Mouse (Mus musculus) embryonic facial prominence, embryonic 10.5 days (tissue): ENCODE data around the gene Tnr. TPM values are rescaled to one million over a fixed set of nuclear protein-coding genes. Genes with fewer than 3 reads are reported as not detected.

Experiments
- DNase-seq: peaks from one replicate; pipeline ENCODE4 v3.0.0-alpha.2; 2017; ENCODE audit warnings: low spot score
- H3K27ac ChIP-seq: fragments of 300-500 bp; sonication (generic); replicated peaks from 2 replicates; pipeline ENCODE4 v1.5.1; 2016; ENCODE audit warnings: mild to moderate bottlenecking
- H3K27me3 ChIP-seq: fragments of 300-500 bp; sonication (generic); replicated peaks from 2 replicates; pipeline ENCODE4 v1.6.1; 2016; ENCODE audit warnings: low read depth, mild to moderate bottlenecking; ENCODE audit not compliant: poor library complexity, severe bottlenecking
- H3K36me3 ChIP-seq: fragments of 300-500 bp; sonication (generic); replicated peaks from 2 replicates; pipeline ENCODE4 v1.6.1; 2016; ENCODE audit warnings: mild to moderate bottlenecking, moderate library complexity
- H3K4me1 ChIP-seq: fragments of 300-500 bp; sonication (generic); 2 replicates; pipeline ENCODE4 v1.6.1; 2016
- H3K4me3 ChIP-seq: fragments of 300-500 bp; sonication (generic); 2 replicates; pipeline ENCODE4 v1.5.1; 2016; ENCODE audit warnings: mild to moderate bottlenecking, moderate library complexity
- H3K9me3 ChIP-seq: fragments of 300-500 bp; sonication (generic); 2 replicates; pipeline ENCODE4 v1.6.1; 2016; ENCODE audit warnings: mild to moderate bottlenecking
- WGBS: fragments of 180-500 bp; shearing (Covaris S2); methylation state at CpG from one replicate; pipeline ENCODE4 v1.1.7; 2016; 5-methylcytosine and 5-hydroxymethylcytosine counted together
- polyA plus RNA-seq: library from polyadenylated mRNA; unstranded; fragments of >200 nt; fragmentation: Nextera tagmentation; extraction: Ambion mirVana; gene quantifications from 2 replicates; pipeline ENCODE4 v1.2.1, GENCODE M21; 2016

Tnr gene
- polyA plus RNA-seq, 1 experiment from 2014 or later, result 0.19 TPM

DNA sequence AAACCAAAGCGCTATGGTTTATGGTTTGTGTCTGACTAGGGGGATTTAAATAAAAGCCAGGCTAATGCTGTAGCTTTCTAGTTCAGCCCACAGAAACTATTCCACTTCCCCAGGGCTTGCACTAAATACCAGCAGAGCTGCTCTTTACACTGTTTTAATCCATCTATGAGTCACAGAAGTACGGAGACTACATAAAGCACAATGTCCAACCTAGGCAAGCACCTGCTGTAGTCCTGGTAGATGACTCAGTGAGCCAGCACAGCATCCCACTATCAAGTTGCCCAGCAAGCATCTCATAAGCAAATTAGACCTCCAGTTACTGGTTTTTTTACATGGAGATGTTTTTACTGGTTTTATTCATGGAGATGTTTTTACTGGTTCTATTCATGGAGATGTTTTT is 305.0 kb downstream of the Tnr start:
- Histone ChIP-seq H3K27ac (no peak overlapping the region), H3K9me3 (no peaks in the 10 kb centered on the region), H3K4me3 (no peak overlapping the region), H3K27me3 (no peaks in the 10 kb centered on the region), H3K36me3 (no peaks in the 10 kb centered on the region), H3K4me1 (no peaks in the 10 kb centered on the region)
- no peak for DNase-seq
- 93% methylated on average over 2 of the region's 2 CpGs for WGBS

DNA sequence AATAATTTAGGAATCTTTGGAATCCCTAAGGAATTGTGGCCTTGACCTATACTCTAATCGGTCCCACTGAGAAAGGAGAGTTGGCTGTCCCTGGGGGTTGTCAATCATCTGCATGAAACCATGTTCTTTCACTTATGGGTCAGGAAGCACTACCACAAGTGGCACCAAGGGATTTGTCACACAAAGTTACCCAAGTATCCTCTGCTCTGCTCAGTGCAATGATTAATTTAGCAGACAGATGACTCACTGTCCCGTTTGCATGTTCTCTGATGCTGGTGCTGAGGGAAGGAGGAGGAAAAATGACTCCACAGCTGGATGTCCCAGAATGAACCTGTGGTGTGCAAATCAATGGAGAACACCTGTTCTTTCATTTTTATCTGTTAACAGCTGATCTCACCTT is 309.6 kb downstream of the Tnr start:
- Histone ChIP-seq H3K4me1 (peaks cover 3% of the 10 kb centered on the region; the same call in 1 of the 2 replicates), H3K4me3 (no peak overlapping the region), H3K9me3 (no peaks in the 10 kb centered on the region), H3K27me3 (no peaks in the 10 kb centered on the region), H3K36me3 (no peaks in the 10 kb centered on the region), H3K27ac (no peak overlapping the region)
- 69% methylated on average over 2 of the region's 2 CpGs for WGBS
- no peak for DNase-seq

DNA sequence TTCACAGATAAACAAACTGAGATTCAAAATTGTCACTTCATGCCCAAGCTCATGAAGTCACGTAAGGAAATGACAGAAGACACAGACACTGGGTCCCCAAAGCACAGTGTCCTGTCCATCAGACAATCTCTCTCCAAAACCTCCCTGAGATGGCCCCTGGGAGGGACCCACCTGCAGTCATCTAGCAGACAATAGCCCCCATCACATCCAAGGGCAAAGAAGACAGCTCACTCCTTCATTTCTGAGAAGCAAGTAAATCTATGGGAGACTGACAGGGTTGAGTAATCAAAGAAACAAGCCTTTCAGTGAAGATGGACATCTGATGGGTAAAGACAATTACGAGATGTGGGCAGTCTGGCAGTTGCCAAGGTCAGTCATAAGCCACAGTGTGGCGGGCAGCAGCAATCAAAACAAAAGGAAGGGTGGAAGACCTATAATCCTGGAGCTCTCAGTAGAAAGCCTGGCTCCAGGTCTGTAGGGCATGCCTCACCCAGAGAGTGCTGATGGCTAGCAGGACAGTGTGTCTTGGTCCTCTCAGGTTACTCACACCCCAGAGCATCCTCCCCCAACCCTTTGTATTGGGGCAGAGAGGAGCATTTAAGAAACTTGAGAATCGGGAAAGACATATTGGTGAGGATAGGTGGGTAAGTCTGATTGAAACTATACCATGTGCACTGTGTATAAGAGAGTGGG is 310.2 kb downstream of the Tnr start:
- no peaks in the 10 kb centered on the region for H3K9me3 ChIP-seq
- H3K27ac ChIP-seq, result no peak overlapping the region
- no peaks in the 10 kb centered on the region for H3K27me3 ChIP-seq
- H3K4me1 ChIP-seq, result peaks cover 3% of the 10 kb centered on the region; the same call in 1 of the 2 replicates
- H3K36me3 ChIP-seq, result no peaks in the 10 kb centered on the region
- whole genome bisulfite sequencing, result 43% methylated on average over 4 of the region's 4 CpGs
- DNase-seq, result no peak
- H3K4me3 ChIP-seq, result no peak overlapping the region

DNA sequence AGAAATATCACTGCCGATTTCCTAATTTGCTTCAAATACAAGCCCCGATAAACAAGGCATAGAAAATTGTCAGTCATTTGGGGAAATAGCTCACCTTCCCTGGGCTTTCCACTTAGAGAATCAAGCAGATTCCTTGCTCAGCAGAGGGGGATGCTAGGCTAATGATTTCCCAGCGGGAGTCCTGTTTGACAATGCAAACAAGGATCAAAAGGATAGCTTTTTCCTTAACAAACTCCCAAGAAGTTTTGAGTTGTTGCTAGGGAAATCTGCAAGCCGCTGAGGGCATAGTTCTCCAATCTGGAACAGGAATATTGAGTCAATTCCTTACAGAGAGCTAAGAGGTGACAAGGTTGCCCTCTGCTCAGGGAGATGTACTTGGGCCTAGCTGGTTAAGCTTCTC is 311.6 kb downstream of the Tnr start:
- WGBS, result 16% methylated on average over 4 of the region's 4 CpGs
- DNase-seq, result no peak
- Histone ChIP-seq H3K36me3 (no peaks in the 10 kb centered on the region), H3K27ac (no peak overlapping the region), H3K4me3 (no peak overlapping the region), H3K4me1 (peaks cover 4% of the 10 kb centered on the region; the same call in 1 of the 2 replicates), H3K9me3 (no peaks in the 10 kb centered on the region), H3K27me3 (no peaks in the 10 kb centered on the region)

DNA sequence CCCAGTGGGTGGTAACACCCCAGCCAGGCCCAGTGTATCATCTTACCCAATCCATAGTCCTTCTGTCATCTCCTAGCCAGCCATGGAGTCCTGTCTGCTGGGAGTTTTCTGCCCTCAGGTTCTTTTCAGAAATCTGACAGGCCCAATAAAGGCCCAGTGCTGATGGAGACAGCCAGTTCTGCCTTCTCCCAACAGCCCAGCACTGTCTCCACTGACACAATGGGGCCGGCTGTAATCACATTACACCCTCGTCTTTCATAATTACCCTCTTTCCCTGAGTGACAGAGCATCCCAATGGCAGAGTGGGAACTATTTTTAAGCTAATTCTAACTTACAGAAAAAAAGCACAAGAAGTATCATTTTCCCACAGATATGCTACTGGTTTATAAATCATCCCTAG is 316.8 kb downstream of the Tnr start:
- H3K36me3 ChIP-seq, result no peaks in the 10 kb centered on the region
- H3K4me1 ChIP-seq, result peaks cover 4% of the 10 kb centered on the region; the same call in 1 of the 2 replicates
- H3K27me3 ChIP-seq, result no peaks in the 10 kb centered on the region
- DNase-seq, result no peak
- H3K4me3 ChIP-seq, result no peak overlapping the region
- WGBS, result 21% methylated on average over 2 of the region's 2 CpGs
- H3K9me3 ChIP-seq, result no peaks in the 10 kb centered on the region
- H3K27ac ChIP-seq, result no peak overlapping the region

DNA sequence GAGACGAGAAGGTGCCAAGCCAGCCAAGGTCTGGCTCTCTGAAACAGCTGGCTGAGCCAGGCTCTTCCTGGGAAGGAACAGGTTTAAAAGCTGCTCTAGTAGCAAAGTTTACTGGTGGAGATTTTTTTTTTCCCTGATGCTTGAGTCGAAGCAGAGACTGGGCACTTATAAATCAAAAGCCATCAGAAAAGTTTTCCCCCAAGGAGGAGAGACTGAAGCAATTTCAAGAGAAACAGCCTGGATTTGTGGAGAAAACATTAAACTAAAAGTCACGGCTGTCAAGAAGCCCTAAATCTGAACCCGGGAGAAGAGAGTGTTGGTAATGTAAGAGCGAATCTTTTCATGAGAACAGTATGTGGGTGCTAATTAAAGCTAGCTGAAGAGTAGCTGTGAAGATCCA is 319.3 kb downstream of the Tnr start:
- DNase-seq, result no peak
- Histone ChIP-seq H3K9me3 (no peaks in the 10 kb centered on the region), H3K36me3 (no peaks in the 10 kb centered on the region), H3K4me3 (no peak overlapping the region), H3K27ac (no peak overlapping the region), H3K27me3 (no peaks in the 10 kb centered on the region), H3K4me1 (0 out of 2 replicates have a peak, but pooled peaks cover 4% of the 10 kb centered on the region)
- 86% methylated on average over 5 of the region's 5 CpGs for WGBS

DNA sequence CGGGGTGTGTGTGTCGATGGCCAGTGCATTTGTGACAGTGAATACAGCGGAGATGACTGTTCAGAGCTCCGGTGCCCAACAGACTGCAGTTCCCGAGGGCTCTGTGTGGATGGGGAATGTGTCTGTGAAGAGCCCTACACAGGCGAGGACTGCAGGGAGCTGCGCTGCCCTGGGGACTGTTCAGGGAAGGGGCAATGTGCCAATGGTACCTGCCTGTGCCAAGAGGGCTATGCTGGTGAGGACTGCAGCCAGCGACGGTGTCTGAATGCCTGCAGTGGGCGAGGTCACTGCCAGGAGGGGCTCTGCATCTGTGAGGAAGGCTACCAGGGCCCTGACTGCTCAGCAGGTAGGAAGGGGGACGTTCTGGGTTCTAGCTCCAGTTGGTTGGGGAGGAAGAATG is 328.5 kb downstream of the Tnr start:
- 83% methylated on average over 11 of the region's 11 CpGs for WGBS
- no peaks in the 10 kb centered on the region for H3K36me3 ChIP-seq
- no peak overlapping the region for H3K4me3 ChIP-seq
- H3K27me3 ChIP-seq, result no peaks in the 10 kb centered on the region
- no peaks in the 10 kb centered on the region for H3K4me1 ChIP-seq
- DNase-seq, result no peak
- H3K27ac ChIP-seq, result no peak overlapping the region
- H3K9me3 ChIP-seq, result no peaks in the 10 kb centered on the region

DNA sequence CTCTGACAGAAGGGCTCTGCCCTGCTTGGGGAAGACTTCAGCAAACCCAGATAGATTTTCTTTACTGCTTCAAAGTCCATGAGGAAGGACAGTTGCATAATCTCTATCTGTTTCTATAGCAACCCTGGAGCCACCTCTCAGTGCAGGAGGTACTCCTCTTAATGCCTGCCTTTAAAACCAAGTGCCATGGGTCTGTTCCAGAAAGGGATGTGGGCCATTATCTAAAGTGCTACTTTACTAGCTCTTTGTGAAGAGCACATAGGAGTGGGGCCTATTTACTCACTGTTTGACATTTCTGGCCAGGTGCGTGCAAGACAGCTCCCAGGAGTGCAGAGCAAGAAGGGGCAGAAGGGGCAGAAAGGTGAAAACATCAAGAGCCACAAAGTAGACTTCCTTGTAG is 330.7 kb downstream of the Tnr start:
- H3K27me3 ChIP-seq, result no peaks in the 10 kb centered on the region
- 89% methylated on average over 1 of the region's 1 CpGs for WGBS

DNA sequence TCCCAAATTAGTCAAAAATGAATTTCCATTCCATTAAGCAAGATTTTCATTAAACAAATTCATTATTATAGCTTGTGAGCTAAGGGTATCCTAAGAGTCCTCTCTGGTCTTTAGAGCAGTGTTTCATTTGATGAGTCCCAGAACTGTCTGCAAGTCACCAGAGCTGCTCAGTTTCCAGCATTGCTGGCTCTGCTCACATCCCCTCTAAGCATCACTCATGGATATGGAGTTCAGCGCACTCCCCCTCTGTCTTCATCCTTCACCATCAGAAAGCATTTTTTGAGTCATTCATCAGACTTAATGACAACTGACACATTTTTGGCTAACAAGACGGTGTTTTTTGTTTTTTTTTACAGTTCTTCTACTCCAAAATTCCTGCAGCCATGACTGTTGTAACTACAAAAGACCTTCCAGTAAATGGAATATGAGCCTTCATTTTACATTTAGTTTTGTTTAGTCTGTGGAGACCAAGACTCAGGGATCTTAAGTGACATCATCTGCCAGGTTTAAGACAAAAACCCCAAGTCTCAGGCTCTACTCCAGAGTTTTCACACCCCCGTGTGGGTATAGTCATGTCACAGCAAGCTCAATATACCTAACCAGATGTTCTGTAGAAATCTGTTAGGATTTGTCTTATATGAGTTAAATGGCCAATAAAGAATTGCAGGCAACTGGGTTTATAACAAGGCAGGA is 338.4 kb downstream of the Tnr start:
- Histone ChIP-seq H3K9me3 (no peaks in the 10 kb centered on the region), H3K36me3 (no peaks in the 10 kb centered on the region), H3K4me3 (no peak overlapping the region), H3K4me1 (peaks cover 7% of the 10 kb centered on the region; the same call in 1 of the 2 replicates), H3K27me3 (no peaks in the 10 kb centered on the region), H3K27ac (no peak overlapping the region)
- 76% methylated on average over 3 of the region's 3 CpGs for WGBS
- DNase-seq, result no peak

More for the DNA sequence above, 330.7 kb downstream of the Tnr start:
- DNase-seq, result no peak
- H3K4me3 ChIP-seq, result no peak overlapping the region
- no peaks in the 10 kb centered on the region for H3K36me3 ChIP-seq
- no peaks in the 10 kb centered on the region for H3K9me3 ChIP-seq
- no peak overlapping the region for H3K27ac ChIP-seq
- H3K4me1 ChIP-seq, result no peaks in the 10 kb centered on the region

DNA sequence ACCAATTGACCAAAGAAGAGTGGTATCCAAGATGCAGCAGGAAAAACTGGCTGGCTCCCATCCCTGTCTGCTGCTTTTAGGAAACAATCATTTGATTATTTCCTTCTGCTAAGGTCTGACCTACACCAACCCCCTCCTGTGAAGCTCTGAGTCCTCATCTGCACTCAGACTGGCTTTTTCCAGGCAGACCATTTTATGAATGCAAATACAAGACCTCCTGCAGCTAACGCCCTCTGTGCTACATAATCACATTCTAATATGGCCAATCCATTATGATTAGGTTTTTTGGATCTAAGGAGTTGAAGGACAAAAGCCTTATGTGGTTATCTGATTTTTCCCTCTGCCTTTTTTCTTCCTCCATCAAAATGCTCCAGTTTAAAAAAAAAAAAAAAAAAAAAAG is 342.1 kb downstream of the Tnr start:
- Histone ChIP-seq H3K9me3 (no peaks in the 10 kb centered on the region), H3K27me3 (no peaks in the 10 kb centered on the region), H3K4me3 (no peak overlapping the region), H3K27ac (no peak overlapping the region), H3K36me3 (no peaks in the 10 kb centered on the region), H3K4me1 (peaks cover 7% of the 10 kb centered on the region; the same call in 1 of the 2 replicates)
- 22% methylated on average over 1 of the region's 1 CpGs for WGBS
- DNase-seq, result no peak

DNA sequence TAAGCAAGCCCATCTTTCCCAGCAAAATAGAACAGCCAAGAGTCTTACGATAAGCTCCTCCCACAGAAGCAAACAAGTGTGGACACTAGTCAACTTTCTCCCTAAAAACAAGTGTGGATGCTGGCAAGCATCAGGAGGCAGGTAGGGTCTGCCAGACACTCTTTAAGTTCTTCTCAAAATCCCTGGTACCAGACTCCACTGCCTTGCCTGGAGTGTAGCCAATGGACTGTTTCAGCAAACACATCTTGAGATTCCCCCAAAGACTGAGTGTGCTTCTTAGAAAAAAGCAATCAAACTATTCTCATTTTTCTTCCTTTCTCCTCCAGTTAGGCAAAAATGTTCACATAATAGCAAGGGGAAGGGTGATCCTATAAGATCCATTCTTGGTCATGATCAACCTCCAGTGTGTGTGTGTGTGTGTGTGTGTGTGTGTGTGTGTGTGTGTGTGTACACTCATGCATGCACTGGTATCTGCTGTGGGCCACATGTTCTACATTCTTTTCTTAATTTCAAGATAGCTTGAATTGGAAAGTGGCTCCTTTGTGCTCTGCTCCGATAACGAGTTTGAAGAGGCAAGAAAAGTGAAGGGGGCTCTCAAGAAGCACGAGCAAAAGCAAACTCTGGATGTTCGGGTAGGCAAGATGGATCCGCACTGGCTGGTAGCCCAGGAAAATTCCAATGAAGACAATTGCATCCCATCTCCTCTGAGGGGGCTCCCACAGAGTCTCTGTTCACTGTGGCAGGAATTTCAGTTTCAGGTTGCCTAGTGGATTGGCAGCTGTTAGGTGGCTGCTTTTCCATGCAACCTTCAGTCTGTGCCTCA is 346.3 kb downstream of the Tnr start:
- DNase-seq, result no peak
- WGBS, result 82% methylated on average over 6 of the region's 6 CpGs
- H3K36me3 ChIP-seq, result no peaks in the 10 kb centered on the region
- H3K27me3 ChIP-seq, result no peaks in the 10 kb centered on the region
- peaks cover 7% of the 10 kb centered on the region; the same call in 1 of the 2 replicates for H3K4me1 ChIP-seq
- no peak overlapping the region for H3K27ac ChIP-seq
- no peak overlapping the region for H3K4me3 ChIP-seq
- no peaks in the 10 kb centered on the region for H3K9me3 ChIP-seq

DNA sequence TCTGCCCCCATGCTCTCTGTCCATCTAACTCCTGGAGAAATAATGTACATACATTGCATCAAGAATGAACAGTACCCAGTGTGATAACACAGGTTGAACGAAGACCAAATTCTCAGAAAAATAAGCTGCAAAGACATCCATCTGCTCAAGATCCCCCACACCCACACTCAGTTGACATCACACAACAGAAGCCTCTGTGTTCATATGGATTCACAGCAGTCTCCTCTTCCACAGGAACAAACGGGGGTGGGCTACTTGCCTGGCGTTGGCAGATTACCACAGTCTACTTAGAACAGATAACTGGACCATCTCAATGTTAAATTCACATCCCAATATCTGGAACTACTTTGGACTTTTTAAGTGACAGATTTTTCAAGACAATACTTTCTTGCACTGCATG is 349.3 kb downstream of the Tnr start:
- DNase-seq, result no peak
- no peaks in the 10 kb centered on the region for H3K4me1 ChIP-seq
- H3K36me3 ChIP-seq, result no peaks in the 10 kb centered on the region
- H3K27ac ChIP-seq, result no peak overlapping the region
- H3K9me3 ChIP-seq, result no peaks in the 10 kb centered on the region
- H3K4me3 ChIP-seq, result no peak overlapping the region
- no peaks in the 10 kb centered on the region for H3K27me3 ChIP-seq
- 87% methylated on average over 3 of the region's 3 CpGs for WGBS
